Mouse (Mus musculus): ENCODE results near the gene Hprt. TPM values are rescaled to one million over a fixed set of nuclear protein-coding genes. Genes with fewer than 3 reads are reported as not detected.

Hprt gene
- polyA plus RNA-seq, 1 experiment, result 4.2 TPM

GRCm38 (mm10) chrX:53056627-53057026 lies 68.7 kb downstream of the Hprt start:
- H3K4me3 ChIP-seq (replicated peaks), result peak overlapping the region; percentile 94
- no peaks in the 10 kb centered on the region for H3K9me3 ChIP-seq
- peaks cover 33% of the 10 kb centered on the region for H3K4me1 ChIP-seq
- peaks cover 12% of the 10 kb centered on the region for H3K36me3 ChIP-seq (replicated peaks; ENCODE audit: low read length)
- TF ChIP-seq GATA1 (IDR thresholded peaks at IDR 0.05; ENCODE audit: borderline replicate concordance, low read length) (no peak), FLI1 (IDR thresholded peaks at IDR 0.05; ENCODE audit: low read length) (no peak)
- H3K27me3 ChIP-seq (replicated peaks), result peaks cover 27% of the 10 kb centered on the region

DNA sequence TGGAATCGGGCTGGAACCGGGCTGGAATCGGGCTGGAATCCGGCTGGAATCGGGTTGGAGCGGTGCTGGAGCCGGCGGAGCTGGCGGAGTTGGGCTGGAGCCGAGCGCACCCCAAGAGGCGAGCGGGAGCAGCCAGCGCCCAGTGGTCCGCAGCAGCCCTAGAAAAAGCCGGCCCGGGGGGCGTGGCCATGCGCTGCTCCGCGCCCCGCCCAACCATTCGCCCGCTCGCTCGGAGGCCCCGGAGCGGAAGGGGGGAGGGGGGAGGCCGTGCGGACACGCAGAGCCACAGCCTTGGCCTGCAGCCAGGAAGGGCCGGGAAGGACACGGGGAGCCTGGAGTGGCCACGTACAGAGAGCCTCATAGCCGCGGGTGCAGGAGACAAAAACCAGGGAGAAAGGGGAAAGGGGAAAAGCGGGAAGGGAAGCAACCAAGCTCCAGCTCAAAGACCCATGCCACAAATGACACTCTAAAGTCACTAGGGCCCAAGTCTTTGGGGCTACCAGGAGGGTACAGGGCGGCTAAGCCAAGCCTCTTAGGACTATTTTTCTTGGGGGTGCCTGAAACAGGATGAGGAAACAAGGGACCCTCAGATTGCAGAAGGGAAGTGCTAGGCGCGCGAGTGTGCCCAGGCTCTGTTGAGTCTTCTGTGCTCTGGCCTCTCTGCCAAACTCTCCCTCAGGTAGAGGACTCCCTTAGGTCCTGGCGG lies 69.3 kb downstream of the Hprt start:
- H3K36me3 ChIP-seq (replicated peaks; ENCODE audit: low read length), result peaks cover 12% of the 10 kb centered on the region
- peak overlapping the region; percentile 94 for H3K4me3 ChIP-seq (replicated peaks)
- no peaks in the 10 kb centered on the region for H3K9me3 ChIP-seq
- H3K4me1 ChIP-seq, result peaks cover 36% of the 10 kb centered on the region
- TF ChIP-seq FLI1 (IDR thresholded peaks at IDR 0.05; ENCODE audit: low read length) (no peak), GATA1 (IDR thresholded peaks at IDR 0.05; ENCODE audit: borderline replicate concordance, low read length) (no peak)
- H3K27me3 ChIP-seq (replicated peaks), result peaks cover 26% of the 10 kb centered on the region

GRCm38 (mm10) chrX:53057760-53058090 lies 69.8 kb downstream of the Hprt start:
- H3K36me3 ChIP-seq (replicated peaks; ENCODE audit: low read length), result peaks cover 12% of the 10 kb centered on the region
- H3K4me1 ChIP-seq, result peaks cover 36% of the 10 kb centered on the region
- H3K9me3 ChIP-seq, result no peaks in the 10 kb centered on the region
- H3K27me3 ChIP-seq (replicated peaks), result peaks cover 22% of the 10 kb centered on the region
- no peak for TF ChIP-seq GATA1 (IDR thresholded peaks at IDR 0.05; ENCODE audit: borderline replicate concordance, low read length)
- TF ChIP-seq FLI1 (IDR thresholded peaks at IDR 0.05; ENCODE audit: low read length), result no peak
- peak overlapping the region; percentile 94 for H3K4me3 ChIP-seq (replicated peaks)

- peaks cover 28% of the 10 kb centered on the region for H3K4me1 ChIP-seq
- H3K36me3 ChIP-seq (replicated peaks; ENCODE audit: low read length), result peaks cover 12% of the 10 kb centered on the region
- H3K27me3 ChIP-seq (replicated peaks), result peaks cover 20% of the 10 kb centered on the region
- H3K4me3 ChIP-seq (replicated peaks), result peak overlapping the region; percentile 87
- no peak for TF ChIP-seq GATA1 (IDR thresholded peaks at IDR 0.05; ENCODE audit: borderline replicate concordance, low read length)
- no peaks in the 10 kb centered on the region for H3K9me3 ChIP-seq
These were observed 70.7 kb downstream of the Hprt start for GRCm38 (mm10) chrX:53058459-53059280.

DNA sequence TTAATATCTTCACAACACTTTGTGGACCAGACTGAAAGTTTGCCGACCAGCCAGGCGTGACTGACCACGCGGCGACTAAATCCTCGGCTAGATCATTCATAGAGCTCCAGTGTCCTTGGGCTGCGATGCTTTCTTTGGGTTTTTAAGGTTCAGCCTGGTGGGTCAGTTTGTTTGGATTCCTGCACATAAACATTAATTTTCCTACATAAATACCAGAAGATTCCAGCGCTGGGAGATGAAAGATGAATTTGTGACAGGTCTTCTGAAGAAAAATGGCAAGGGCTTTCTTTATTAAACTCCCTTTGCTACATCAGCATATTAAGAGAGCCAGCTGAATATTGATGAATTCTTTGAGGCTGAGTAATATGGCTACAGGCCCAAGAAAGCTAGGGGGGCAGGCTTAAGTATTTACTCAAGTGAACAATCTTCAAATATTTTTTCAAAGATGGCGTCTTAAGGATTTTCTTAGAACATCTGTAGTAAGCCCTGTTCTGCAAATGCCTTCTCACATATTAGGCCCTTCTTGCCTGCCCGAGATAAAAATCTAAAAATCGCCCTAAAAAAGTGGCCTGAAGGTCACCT lies 71.6 kb downstream of the Hprt start:
- Histone ChIP-seq H3K4me3 (replicated peaks) (no peak overlapping the region), H3K9me3 (no peaks in the 10 kb centered on the region), H3K36me3 (replicated peaks; ENCODE audit: low read length) (peaks cover 4% of the 10 kb centered on the region), H3K27me3 (replicated peaks) (peaks cover 15% of the 10 kb centered on the region), H3K4me1 (peaks cover 28% of the 10 kb centered on the region)
- TF ChIP-seq GATA1 (IDR thresholded peaks at IDR 0.05; ENCODE audit: borderline replicate concordance, low read length) (no peak), FLI1 (IDR thresholded peaks at IDR 0.05; ENCODE audit: low read length) (no peak)

DNA sequence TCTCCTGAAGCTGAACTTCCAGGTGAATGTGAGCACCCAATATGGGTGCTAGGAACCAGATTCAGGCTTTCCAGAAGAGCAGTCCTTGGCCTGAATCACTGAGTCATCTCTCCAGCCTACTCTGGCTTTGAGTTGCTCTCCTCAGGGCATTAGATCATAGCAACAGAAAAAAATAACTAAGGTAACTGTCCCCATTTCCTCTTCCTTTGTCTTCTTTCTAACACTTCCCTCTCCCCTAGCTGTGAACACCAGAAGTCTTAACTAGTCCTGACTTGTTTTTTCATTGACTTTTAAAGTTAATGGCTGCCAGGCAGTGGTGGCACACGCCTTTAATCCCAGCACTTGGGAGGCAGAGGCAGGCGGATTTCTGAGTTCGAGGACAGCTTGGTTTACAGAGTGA lies 76.5 kb downstream of the Hprt start:
- Histone ChIP-seq H3K27me3 (replicated peaks) (no peaks in the 10 kb centered on the region), H3K9me3 (no peaks in the 10 kb centered on the region), H3K4me1 (peaks cover 16% of the 10 kb centered on the region; the same call in 1 of the 2 replicates), H3K36me3 (replicated peaks; ENCODE audit: low read length) (no peaks in the 10 kb centered on the region), H3K4me3 (replicated peaks) (no peak overlapping the region)
- TF ChIP-seq FLI1 (IDR thresholded peaks at IDR 0.05; ENCODE audit: low read length) (no peak), GATA1 (IDR thresholded peaks at IDR 0.05; ENCODE audit: borderline replicate concordance, low read length) (no peak)

Other genes with a start within 250 kb of the Hprt start
- 0.49 TPM in 1 of 2 replicates, not detected in the other for gene Ccdc160, start 196.9 kb upstream of the Hprt start, polyA plus RNA-seq (2012; ENCODE audit: insufficient read depth, low replicate concordance)
- gene Phf6, start 75.9 kb upstream of the Hprt start, polyA plus RNA-seq (2012; ENCODE audit: insufficient read depth, low replicate concordance), result 0.62 and 2.5 TPM in 2 replicates

Data from megakaryocyte, embryonic 14.5 days (primary cell).